Mouse (Mus musculus) small intestine, adult 2 months (tissue): ENCODE data around the gene Mmp14.

Experiments used
- CTCF ChIP-seq: fragments of 200-500 bp; IDR thresholded peaks from 2 replicates; pipeline ENCODE4 v1.5.1; 2012; ENCODE audit warnings: low read depth, mild to moderate bottlenecking, control low read depth, inconsistent platforms, low read length, moderate library complexity, mixed read lengths; ENCODE audit not compliant: insufficient replicate concordance, insufficient read length; ENCODE audit errors: extremely low read depth
- POLR2A ChIP-seq: fragments of 200-500 bp; IDR thresholded peaks from 2 replicates; pipeline ENCODE4 v1.6.1; 2012; ENCODE audit warnings: low read depth, mild to moderate bottlenecking, control low read depth, inconsistent platforms, low read length, moderate library complexity

GRCm38 (mm10) chr14:54425540-54425939 is 5.9 kb upstream of the Mmp14 start:
- TF ChIP-seq CTCF = no peak
- TF ChIP-seq POLR2A = no peak
